Mouse (Mus musculus): ENCODE results near the gene Prss54.

Gene Prss54

DNA sequence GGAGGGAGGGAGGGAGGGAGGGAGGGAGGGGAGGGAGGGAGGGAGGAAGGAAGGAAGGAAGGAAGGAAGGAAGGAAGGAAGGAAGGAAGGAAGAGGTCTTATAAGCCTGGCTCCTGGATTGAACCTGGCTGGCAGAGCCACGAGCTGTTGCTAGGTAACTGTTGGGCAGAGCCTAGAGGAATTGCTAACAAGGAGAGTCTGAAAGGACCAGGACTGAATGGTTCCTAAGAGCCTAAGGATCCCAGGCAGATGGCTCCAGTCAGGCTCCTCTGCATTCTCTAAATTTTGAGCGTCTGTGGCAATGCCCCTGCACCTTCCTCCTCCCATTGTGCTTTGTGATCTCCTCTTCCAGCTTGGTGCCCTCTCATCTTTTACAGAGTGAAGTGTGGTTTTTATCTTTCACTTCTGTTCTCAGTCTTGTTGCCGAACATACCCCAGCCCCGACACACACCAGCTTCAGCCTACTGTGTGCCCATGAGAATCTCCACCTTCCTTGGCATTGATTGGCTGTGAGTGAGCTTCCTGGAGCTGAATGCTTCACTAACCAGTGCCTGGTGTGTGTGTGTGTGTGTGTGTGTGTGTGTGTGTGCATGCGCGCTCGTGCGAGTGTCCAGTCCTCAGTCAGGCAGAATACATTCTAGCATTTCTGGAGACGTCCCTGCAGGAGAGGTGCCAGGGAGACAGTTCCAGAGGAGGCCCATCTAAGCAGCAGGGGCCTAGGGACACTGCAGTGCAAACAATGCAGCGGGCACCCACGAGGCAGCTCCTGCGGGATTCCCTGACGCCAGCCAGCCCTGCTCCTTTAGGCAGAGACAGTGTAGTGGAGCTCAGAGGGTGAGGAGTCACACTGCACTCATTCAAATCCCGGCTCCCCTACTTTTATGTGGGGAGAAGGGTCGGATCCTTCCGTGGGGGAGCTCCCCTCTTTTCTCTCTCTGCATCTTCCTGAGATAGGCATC is 26.0 kb downstream of the Prss54 start:
- no peak for DNase-seq

DNA sequence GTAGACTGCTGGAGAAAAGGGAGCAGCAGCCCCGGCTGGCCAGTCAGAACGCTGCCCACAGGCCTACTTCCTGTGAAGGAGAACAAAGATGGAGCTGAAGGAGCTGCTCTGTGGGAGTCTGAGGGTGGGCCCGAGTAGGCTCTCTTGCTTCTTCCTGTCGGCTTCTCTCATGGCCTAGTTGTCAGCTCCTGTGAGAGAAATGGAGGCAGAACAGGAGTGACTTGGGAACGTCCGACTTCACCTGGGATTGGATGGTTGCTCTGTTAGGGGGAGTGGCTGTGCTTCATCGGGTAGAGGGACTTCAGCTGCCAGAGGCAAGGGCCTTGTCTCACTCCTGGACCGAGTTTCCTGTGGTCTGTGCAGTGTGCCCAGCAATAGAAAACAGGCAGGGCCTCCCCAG is 28.2 kb downstream of the Prss54 start:
- DNase-seq = no peak

DNA sequence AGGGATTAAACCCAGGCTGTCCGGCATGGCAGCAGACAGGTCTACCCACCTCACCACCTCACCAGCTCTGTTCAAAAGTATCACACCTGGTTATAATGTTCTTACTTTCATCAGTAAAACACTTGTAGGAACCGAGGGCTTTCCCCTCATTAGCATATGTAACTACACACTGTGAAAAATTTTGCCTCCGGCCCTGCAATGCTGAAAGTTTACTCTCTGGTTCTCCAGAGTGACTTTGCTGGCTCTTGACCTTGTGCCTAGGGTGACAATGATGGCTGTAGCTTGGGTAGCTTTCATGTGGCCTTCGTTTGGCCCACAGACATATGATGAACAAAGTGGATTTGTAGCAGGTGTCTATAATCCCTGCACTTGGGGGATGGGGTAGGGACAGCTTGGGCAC is 29.2 kb downstream of the Prss54 start:
- no peak for DNase-seq

DNA sequence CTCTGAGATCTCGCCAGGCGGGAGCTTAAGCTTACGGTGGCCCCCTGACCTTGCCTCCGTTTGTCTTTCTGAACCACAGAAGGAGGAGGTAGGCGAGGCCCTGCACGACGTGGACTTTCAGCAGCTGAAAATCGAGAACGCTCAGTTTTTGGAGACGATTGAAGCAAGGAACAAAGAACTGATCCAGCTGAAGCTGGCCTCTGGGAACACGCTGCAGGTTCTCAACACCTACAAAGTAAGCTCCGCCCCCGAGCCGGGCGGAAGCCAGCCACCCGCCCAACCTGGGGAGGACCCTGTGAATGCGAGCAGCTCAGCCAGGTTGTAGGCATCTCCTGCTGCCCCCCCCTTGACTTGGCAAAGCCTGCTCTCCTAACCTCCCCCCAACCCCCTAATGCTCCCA is 30.3 kb downstream of the Prss54 start:
- no peak for DNase-seq

DNA sequence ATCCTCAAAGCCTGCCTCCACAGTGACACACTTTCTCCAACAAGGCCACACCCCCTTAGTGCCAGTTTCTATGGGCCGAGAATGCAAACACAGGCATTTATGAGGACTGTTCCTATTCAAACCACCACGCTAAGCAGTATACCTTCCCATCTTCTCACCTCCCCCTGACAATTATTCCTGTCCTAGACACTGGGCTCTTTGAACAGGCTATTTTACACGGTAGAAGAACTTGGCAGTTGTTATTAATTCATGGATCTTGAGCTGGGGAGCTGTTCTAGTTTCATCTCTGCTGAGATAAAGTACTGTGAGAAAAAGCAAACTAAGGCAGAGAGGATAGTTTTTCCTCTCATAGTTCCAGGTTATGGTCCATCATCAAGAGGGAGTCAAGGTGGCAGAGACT is 33.1 kb downstream of the Prss54 start:
- DNase-seq = no peak

DNA sequence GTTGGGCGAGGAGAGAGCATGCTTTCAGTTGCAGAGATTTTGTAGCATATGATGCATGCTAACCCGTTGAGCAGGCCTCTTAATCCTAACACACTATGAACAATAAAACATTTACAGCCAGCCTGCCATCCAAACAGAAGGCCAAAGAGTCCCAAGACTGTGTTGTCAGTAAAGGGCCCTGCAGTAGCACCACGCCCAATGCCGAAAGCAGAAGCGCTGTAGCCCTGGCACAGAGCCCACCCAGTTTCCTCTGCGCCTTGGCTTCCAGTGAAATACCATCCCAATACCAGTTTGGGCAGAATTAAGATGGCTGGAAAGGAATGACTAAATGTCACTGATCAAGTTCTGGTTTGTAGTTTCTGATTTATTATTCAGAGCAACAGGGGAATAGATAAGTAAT is 33.9 kb downstream of the Prss54 start:
- DNase-seq = no peak

DNA sequence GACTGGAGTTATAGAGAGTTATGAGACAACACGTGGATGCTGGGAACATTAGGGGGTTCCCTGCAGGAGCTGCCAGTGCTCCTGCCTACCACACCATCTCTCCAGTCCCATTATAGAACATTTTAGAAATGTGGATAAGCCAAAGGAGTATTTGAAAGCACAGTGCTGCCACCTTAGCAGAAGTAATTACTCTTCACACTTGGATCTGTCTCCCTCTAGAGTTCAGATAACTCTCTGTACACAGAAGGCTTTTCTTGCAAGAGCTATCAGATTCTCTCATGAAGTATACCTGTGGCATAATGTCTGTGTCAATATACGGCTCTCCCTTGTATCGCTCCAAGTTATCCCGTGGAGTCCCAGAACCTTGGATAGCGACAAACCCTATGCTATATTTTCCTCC is 36.7 kb downstream of the Prss54 start:
- DNase-seq = no peak

DNA sequence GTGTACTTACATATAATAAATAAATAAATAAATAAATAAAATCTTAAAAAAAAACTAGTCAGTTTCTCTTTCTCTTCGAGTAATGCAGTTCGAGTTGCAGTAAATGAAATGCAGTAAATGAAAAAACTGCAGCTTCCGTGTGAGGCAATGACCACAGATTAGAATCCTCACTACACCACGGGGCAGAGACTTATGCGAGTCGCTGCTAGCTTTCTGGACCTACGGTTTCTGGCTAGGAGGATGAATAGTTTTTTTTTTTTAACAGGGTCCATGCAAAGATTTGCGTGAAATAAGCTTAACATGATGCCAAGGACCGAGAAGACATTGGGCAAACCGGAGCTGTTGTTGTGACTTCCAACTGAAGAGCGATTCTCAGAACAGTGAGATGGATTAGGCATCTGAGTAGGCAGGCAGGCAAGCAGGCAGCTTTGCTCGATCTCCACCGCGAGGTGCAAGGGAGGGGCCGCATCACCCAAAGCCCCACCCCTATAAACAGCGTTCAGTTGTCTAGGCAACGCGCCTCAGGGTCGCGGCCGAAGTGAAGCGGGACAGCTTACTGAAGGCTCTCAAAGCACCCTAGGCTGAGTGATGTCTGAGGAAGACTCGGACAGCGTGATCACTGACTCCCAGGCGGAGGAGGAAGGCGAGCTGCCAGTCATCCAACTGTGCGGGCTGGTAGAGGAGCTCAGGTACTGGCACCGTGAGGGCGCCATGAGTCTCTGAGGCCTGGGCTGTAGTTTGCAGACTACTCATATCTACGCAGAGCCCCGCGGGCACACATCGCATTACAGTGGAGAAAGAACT is 42.4 kb downstream of the Prss54 start, which contains the start of gene Ccdc113:
TSS of gene Ccdc113 (plus strand) at position 502 of the 804 bp plus-strand sequence.
- DNase-seq = peak; percentile 8 to 32

DNA sequence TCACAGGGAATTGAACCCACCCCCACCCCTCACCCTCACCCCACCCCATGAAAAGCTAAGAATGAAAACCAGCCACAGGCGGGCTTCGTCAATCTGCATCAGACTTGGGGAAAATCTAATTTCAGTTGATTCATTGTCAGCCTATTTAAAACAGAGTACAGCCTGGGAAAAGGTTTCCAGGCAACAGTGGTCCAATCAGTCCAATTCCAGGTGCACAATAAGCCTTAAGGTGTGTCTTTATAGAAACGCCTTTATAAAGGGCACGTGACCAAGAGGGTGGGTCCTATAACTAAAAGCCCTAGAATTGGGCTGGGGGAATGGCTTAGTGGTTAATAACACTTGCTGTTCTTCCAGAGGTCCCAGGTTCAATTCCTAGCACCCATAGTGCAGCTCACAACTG is 43.9 kb downstream of the Prss54 start:
- no peak for DNase-seq

DNA sequence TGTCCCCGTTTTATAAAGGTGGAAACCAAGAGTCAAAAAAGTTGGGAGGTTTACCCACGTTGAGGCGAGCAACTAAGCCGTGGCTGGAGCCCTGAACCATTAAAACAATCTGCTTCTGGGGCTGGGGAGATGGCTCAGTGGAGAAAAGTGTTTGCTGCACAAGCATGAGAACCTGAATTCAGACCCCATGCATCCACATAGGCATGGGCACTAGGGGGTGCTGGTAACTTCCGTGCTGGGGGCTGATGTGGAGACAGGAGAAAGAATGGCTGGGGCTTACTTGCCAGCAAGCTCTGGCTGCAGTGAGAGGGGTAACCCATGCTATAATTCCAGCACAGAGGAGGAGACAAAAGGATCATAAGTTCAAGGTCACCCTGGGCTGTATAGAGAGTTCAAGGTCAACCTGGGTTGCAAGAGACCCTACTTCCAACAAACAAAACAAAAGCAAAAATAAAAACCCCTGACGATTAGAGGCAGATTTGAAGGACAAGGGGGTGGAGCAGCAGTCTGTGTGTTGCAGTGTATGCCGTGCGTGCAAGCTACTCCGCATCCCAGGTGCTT is 47.3 kb downstream of the Prss54 start:
- DNase-seq = no peak

DNA sequence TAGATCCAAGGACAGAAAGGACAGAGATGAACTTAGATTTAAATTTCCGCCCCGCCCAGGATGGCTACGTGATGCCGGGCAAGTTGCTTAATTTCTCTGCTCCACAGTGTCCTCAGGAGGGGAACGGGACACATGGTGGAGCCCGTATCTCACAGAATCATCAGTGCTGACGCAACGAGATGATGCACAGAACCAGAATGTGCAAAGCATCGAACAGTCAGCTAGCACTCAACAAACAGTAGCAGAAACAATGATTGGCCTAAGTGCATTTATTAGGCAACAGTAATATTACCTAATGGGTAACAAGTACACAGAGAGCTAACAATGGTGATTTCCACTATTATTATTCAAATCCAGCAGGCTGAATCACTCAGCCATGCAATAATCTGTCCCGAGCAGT is 47.9 kb downstream of the Prss54 start:
- no peak for DNase-seq

DNA sequence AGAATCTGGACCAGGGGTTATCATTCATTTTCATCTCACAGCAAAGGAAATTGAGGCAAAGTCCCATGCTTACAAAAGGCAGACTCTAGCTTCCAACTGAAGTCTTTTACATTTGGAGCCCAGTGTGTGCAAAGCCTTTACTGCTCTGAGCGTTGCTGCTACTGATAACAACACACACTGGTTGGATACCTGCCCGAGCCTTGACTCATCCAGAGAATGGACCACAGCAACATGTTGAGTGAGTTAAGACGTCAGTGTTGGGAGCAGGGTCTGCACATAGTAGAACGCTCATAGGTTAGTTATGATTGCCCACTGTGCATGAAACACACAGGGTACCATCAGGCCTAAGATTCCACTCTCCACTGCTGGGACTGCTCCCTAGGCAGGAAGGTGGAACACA is 52.1 kb downstream of the Prss54 start:
- DNase-seq = no peak

DNA sequence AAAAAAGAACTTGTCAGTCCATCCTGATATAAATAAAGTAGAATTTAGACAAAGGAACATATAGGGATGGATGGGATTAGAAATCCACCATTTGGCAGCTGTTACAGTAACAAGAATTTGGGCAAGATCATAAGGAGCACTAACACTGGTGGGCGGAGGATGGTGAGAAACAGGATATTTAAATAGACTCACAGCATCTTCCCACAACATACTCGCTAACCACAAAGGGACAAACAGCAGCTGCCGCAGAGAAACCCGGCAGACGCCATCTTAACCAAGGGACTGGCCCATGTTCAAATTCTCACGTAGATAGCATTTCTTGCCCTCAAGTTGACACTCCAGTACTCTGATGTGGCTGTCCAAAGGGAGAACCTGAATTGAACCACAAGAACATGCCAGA is 59.2 kb downstream of the Prss54 start:
- no peak for DNase-seq

DNA sequence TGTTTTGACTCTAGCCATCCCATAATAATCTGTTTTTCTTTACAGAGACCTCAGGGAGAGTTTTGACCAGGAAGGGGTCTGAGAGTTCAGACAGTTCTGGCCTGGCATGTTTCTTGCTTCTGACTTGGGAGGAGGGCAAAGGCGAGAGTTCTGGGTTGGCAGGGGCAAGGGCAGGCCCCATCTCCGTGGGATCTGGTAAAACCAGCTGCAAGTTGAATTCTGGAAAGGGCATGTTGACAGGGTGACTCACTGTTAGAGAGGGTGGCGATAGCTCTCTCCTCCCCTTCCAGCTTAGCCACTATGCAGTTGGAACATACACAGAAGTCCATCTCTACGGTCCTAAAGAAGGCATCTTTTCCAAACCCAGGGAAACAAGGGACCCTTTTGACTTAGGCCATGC is 62.9 kb downstream of the Prss54 start:
- no peak for DNase-seq

DNA sequence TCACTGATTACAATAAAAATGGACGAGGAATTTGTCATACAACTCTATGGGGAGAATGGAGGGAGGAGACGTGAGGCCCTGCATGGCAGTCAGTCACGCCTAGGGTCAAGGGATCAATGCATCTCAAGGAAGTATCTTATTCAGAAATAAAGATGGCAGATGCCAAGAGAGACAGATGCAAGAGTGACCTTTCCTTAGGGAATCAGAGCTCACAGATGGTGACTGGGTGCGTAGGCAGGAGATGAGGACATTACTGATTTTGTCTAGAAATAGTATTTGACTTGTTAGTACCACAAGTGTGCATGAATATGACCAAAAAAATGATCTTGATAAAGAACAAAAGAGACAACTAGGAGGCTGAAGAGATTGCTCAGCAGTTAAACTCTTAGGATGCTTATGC is 63.9 kb downstream of the Prss54 start:
- DNase-seq = no peak
